Mouse (Mus musculus): ENCODE results near the gene Fbln1. TPM values are rescaled to one million over a fixed set of nuclear protein-coding genes. Genes with fewer than 3 reads are reported as not detected.

The Fbln1 gene
- polyA plus RNA-seq, 1 experiment: 13.4 TPM

GRCm38 (mm10) chr15:85257775-85258429, 52.2 kb downstream of the Fbln1 start:
- no peak overlapping the region for H3K4me3 ChIP-seq
- TF ChIP-seq TCF12 (IDR thresholded peaks at IDR 0.05; ENCODE audit: insufficient read depth, poor library complexity, severe bottlenecking) (no peak), E2F4 (IDR thresholded peaks at IDR 0.05; ENCODE audit: insufficient read depth) (no peak), MAX (IDR thresholded peaks at IDR 0.05; ENCODE audit: low read depth) (no peak), SRF (IDR thresholded peaks at IDR 0.05; ENCODE audit: control insufficient read depth, insufficient read length, low read depth) (no peak), POLR2AphosphoS2 (IDR thresholded peaks at IDR 0.05; ENCODE audit: insufficient read length, low read depth) (no peak), MYOG (IDR thresholded peaks at IDR 0.05; ENCODE audit: control insufficient read depth in 1 of 3, insufficient read depth in 1 of 3, insufficient read length in 2 of 3, low read depth in 2 of 3) (no peak), REST (IDR thresholded peaks at IDR 0.05; ENCODE audit: insufficient read depth, insufficient read length) (no peak), TCF3 (IDR thresholded peaks at IDR 0.05; ENCODE audit: insufficient read length, low read depth) (no peak)
- H3K79me2 ChIP-seq (ENCODE audit: control insufficient read depth, insufficient read depth): no peaks in the 10 kb centered on the region
- no peaks in the 10 kb centered on the region for H3K36me3 ChIP-seq (ENCODE audit: control insufficient read depth, insufficient read depth)
- H3ac ChIP-seq (ENCODE audit: control insufficient read depth, insufficient read length): no peak overlapping the region
- H3K4me2 ChIP-seq (ENCODE audit: low read depth): no peak overlapping the region
- H3K27me3 ChIP-seq (ENCODE audit: control insufficient read depth, insufficient read depth, insufficient read length): no peaks in the 10 kb centered on the region

GRCm38 (mm10) chr15:85262805-85263204, 57.1 kb downstream of the Fbln1 start:
- no peak overlapping the region for H3K4me2 ChIP-seq (ENCODE audit: low read depth)
- no peak overlapping the region for H3K4me3 ChIP-seq
- TF ChIP-seq MAX (IDR thresholded peaks at IDR 0.05; ENCODE audit: low read depth) (no peak), SRF (IDR thresholded peaks at IDR 0.05; ENCODE audit: control insufficient read depth, insufficient read length, low read depth) (no peak), POLR2A (IDR thresholded peaks at IDR 0.05; ENCODE audit: insufficient read length, low read depth) (no peak), POLR2AphosphoS2 (IDR thresholded peaks at IDR 0.05; ENCODE audit: insufficient read length, low read depth) (no peak), USF1 (IDR thresholded peaks at IDR 0.05; ENCODE audit: low read depth) (no peak), TCF12 (IDR thresholded peaks at IDR 0.05; ENCODE audit: insufficient read depth, poor library complexity, severe bottlenecking) (no peak)
- H3K27me3 ChIP-seq (ENCODE audit: control insufficient read depth, insufficient read depth, insufficient read length): no peaks in the 10 kb centered on the region
- no peaks in the 10 kb centered on the region for H3K79me2 ChIP-seq (ENCODE audit: control insufficient read depth, insufficient read depth)
- H3K36me3 ChIP-seq (ENCODE audit: control insufficient read depth, insufficient read depth): no peaks in the 10 kb centered on the region
- no peak overlapping the region for H3ac ChIP-seq (ENCODE audit: control insufficient read depth, insufficient read length)

- Histone ChIP-seq H3K36me3 (ENCODE audit: control insufficient read depth, insufficient read depth) (no peaks in the 10 kb centered on the region), H3K4me2 (ENCODE audit: low read depth) (no peak overlapping the region), H3K79me2 (ENCODE audit: control insufficient read depth, insufficient read depth) (no peaks in the 10 kb centered on the region), H3K4me3 (no peak overlapping the region), H3ac (ENCODE audit: control insufficient read depth, insufficient read length) (no peak overlapping the region), H3K27me3 (ENCODE audit: control insufficient read depth, insufficient read depth, insufficient read length) (no peaks in the 10 kb centered on the region)
- TF ChIP-seq MAX (IDR thresholded peaks at IDR 0.05; ENCODE audit: low read depth) (no peak), E2F4 (IDR thresholded peaks at IDR 0.05; ENCODE audit: insufficient read depth) (no peak), TCF12 (IDR thresholded peaks at IDR 0.05; ENCODE audit: insufficient read depth, poor library complexity, severe bottlenecking) (no peak), TCF3 (IDR thresholded peaks at IDR 0.05; ENCODE audit: insufficient read length, low read depth) (no peak), MYOG (IDR thresholded peaks at IDR 0.05; ENCODE audit: control insufficient read depth in 1 of 3, insufficient read depth in 1 of 3, insufficient read length in 2 of 3, low read depth in 2 of 3) (no peak), USF1 (IDR thresholded peaks at IDR 0.05; ENCODE audit: low read depth) (no peak), REST (IDR thresholded peaks at IDR 0.05; ENCODE audit: insufficient read depth, insufficient read length) (no peak), POLR2A (IDR thresholded peaks at IDR 0.05; ENCODE audit: insufficient read length, low read depth) (no peak), POLR2AphosphoS2 (IDR thresholded peaks at IDR 0.05; ENCODE audit: insufficient read length, low read depth) (no peak), CEBPB (IDR thresholded peaks at IDR 0.05; ENCODE audit: insufficient read depth, poor library complexity, severe bottlenecking) (no peak), MYOD1 (IDR thresholded peaks at IDR 0.05; ENCODE audit: control insufficient read depth in 1 of 3, insufficient read length in 2 of 3, low read depth in 2 of 3) (no peak), SRF (IDR thresholded peaks at IDR 0.05; ENCODE audit: control insufficient read depth, insufficient read length, low read depth) (no peak)
These were observed 61.1 kb downstream of the Fbln1 start for GRCm38 (mm10) chr15:85266729-85267434.

GRCm38 (mm10) chr15:85267891-85268290, 62.1 kb downstream of the Fbln1 start:
- H3K27me3 ChIP-seq (ENCODE audit: control insufficient read depth, insufficient read depth, insufficient read length): no peaks in the 10 kb centered on the region
- no peak overlapping the region for H3K4me3 ChIP-seq
- H3K79me2 ChIP-seq (ENCODE audit: control insufficient read depth, insufficient read depth): no peaks in the 10 kb centered on the region
- no peaks in the 10 kb centered on the region for H3K36me3 ChIP-seq (ENCODE audit: control insufficient read depth, insufficient read depth)
- no peak overlapping the region for H3ac ChIP-seq (ENCODE audit: control insufficient read depth, insufficient read length)
- no peak overlapping the region for H3K4me2 ChIP-seq (ENCODE audit: low read depth)
- TF ChIP-seq REST (IDR thresholded peaks at IDR 0.05; ENCODE audit: insufficient read depth, insufficient read length): no peak
- peak in 1 of 3 experiments; percentile 1 for TF ChIP-seq MYOD1 (IDR thresholded peaks at IDR 0.05; ENCODE audit: control insufficient read depth in 1 of 3, insufficient read length in 2 of 3, low read depth in 2 of 3)

- no peaks in the 10 kb centered on the region for H3K27me3 ChIP-seq (ENCODE audit: control insufficient read depth, insufficient read depth, insufficient read length)
- H3K36me3 ChIP-seq (ENCODE audit: control insufficient read depth, insufficient read depth): no peaks in the 10 kb centered on the region
- no peak overlapping the region for H3K4me2 ChIP-seq (ENCODE audit: low read depth)
- TF ChIP-seq REST (IDR thresholded peaks at IDR 0.05; ENCODE audit: insufficient read depth, insufficient read length): no peak
- no peak for TF ChIP-seq TCF12 (IDR thresholded peaks at IDR 0.05; ENCODE audit: insufficient read depth, poor library complexity, severe bottlenecking)
- no peak for TF ChIP-seq MYOG (IDR thresholded peaks at IDR 0.05; ENCODE audit: control insufficient read depth in 1 of 3, insufficient read depth in 1 of 3, insufficient read length in 2 of 3, low read depth in 2 of 3)
- TF ChIP-seq USF1 (IDR thresholded peaks at IDR 0.05; ENCODE audit: low read depth): no peak
- TF ChIP-seq POLR2AphosphoS2 (IDR thresholded peaks at IDR 0.05; ENCODE audit: insufficient read length, low read depth): no peak
- TF ChIP-seq MAX (IDR thresholded peaks at IDR 0.05; ENCODE audit: low read depth): no peak
- TF ChIP-seq TCF3 (IDR thresholded peaks at IDR 0.05; ENCODE audit: insufficient read length, low read depth): no peak
- TF ChIP-seq POLR2A (IDR thresholded peaks at IDR 0.05; ENCODE audit: insufficient read length, low read depth): no peak
- TF ChIP-seq CEBPB (IDR thresholded peaks at IDR 0.05; ENCODE audit: insufficient read depth, poor library complexity, severe bottlenecking): no peak
- TF ChIP-seq MYOD1 (IDR thresholded peaks at IDR 0.05; ENCODE audit: control insufficient read depth in 1 of 3, insufficient read length in 2 of 3, low read depth in 2 of 3): no peak
- H3ac ChIP-seq (ENCODE audit: control insufficient read depth, insufficient read length): no peak overlapping the region
- no peak overlapping the region for H3K4me3 ChIP-seq
- no peaks in the 10 kb centered on the region for H3K79me2 ChIP-seq (ENCODE audit: control insufficient read depth, insufficient read depth)
These were observed 67.2 kb downstream of the Fbln1 start for GRCm38 (mm10) chr15:85272988-85273387.

Data from myocyte (in vitro differentiated cells).